Mouse (Mus musculus): ENCODE measurements around the gene Chml. TPM values are rescaled to one million over a fixed set of nuclear protein-coding genes. Genes with fewer than 3 reads are reported as not detected.
A peak's percentile ranks its signal among the peaks of the same experiment; 100 is the strongest.

Chml gene
- polyA plus RNA-seq (2012; rRNA removed) = 8.0 and 16.3 TPM in 2 replicates

GRCm38 (mm10) chr1:175692246-175692996 lies at the start of gene Chml, which contains the start of gene Opn3:
Gene Chml (minus strand): TSS chr1:175692901.
Gene Opn3 (minus strand): TSS chr1:175692776.
- peak; percentile 98 for DNase-seq
- WGBS = under 1% methylated on average over 71 of the region's 73 CpGs
- TF ChIP-seq POLR2A (IDR thresholded peaks at IDR 0.05; ENCODE audit: borderline replicate concordance, extremely low read depth, low read depth, low read length) (peak; percentile 85), CTCF (IDR thresholded peaks at IDR 0.05; ENCODE audit: insufficient read depth, low read length) (no peak)

GRCm38 (mm10) chr1:175725771-175726170 lies 33.1 kb upstream of the Chml start:
- Histone ChIP-seq H3K4me1 (ENCODE audit: control insufficient read depth, insufficient read depth, low read length) (no peaks in the 10 kb centered on the region), H3K4me3 (replicated peaks; ENCODE audit: extremely low read depth, low read depth, low read length) (no peak overlapping the region)
- WGBS = 27% methylated on average over 7 of the region's 7 CpGs
- no peak for TF ChIP-seq POLR2A (IDR thresholded peaks at IDR 0.05; ENCODE audit: borderline replicate concordance, extremely low read depth, low read depth, low read length)
- TF ChIP-seq CTCF (IDR thresholded peaks at IDR 0.05; ENCODE audit: insufficient read depth, low read length) = no peak
- no peak for DNase-seq

More at GRCm38 (mm10) chr1:175692246-175692996, at the start of gene Chml, which contains the start of gene Opn3:
- Histone ChIP-seq H3K4me1 (ENCODE audit: control insufficient read depth, insufficient read depth, low read length) (peaks cover 2% of the 10 kb centered on the region; the same call in 1 of the 2 replicates), H3K4me3 (replicated peaks; ENCODE audit: extremely low read depth, low read depth, low read length) (peak within 1 kb of the TSS; percentile 72)

GRCm38 (mm10) chr1:175716832-175717231 lies 24.1 kb upstream of the Chml start:
- H3K4me1 ChIP-seq (ENCODE audit: control insufficient read depth, insufficient read depth, low read length) = no peaks in the 10 kb centered on the region
- no peak overlapping the region for H3K4me3 ChIP-seq (replicated peaks; ENCODE audit: extremely low read depth, low read depth, low read length)
- no peak for DNase-seq
- WGBS = 85% methylated on average over 9 of the region's 9 CpGs
- TF ChIP-seq POLR2A (IDR thresholded peaks at IDR 0.05; ENCODE audit: borderline replicate concordance, extremely low read depth, low read depth, low read length) = no peak
- no peak for TF ChIP-seq CTCF (IDR thresholded peaks at IDR 0.05; ENCODE audit: insufficient read depth, low read length)

GRCm38 (mm10) chr1:175712338-175712909 lies 19.7 kb upstream of the Chml start:
- TF ChIP-seq POLR2A (IDR thresholded peaks at IDR 0.05; ENCODE audit: borderline replicate concordance, extremely low read depth, low read depth, low read length) (no peak), CTCF (IDR thresholded peaks at IDR 0.05; ENCODE audit: insufficient read depth, low read length) (no peak)
- no peak for DNase-seq
- 57% methylated on average over 11 of the region's 11 CpGs for WGBS
- Histone ChIP-seq H3K4me1 (ENCODE audit: control insufficient read depth, insufficient read depth, low read length) (no peaks in the 10 kb centered on the region), H3K4me3 (replicated peaks; ENCODE audit: extremely low read depth, low read depth, low read length) (no peak overlapping the region)

GRCm38 (mm10) chr1:175708013-175708412 lies 15.3 kb upstream of the Chml start:
- no peak for DNase-seq
- no peak overlapping the region for H3K4me3 ChIP-seq (replicated peaks; ENCODE audit: extremely low read depth, low read depth, low read length)
- TF ChIP-seq POLR2A (IDR thresholded peaks at IDR 0.05; ENCODE audit: borderline replicate concordance, extremely low read depth, low read depth, low read length) (no peak), CTCF (IDR thresholded peaks at IDR 0.05; ENCODE audit: insufficient read depth, low read length) (no peak)
- H3K4me1 ChIP-seq (ENCODE audit: control insufficient read depth, insufficient read depth, low read length) = no peaks in the 10 kb centered on the region

DNA sequence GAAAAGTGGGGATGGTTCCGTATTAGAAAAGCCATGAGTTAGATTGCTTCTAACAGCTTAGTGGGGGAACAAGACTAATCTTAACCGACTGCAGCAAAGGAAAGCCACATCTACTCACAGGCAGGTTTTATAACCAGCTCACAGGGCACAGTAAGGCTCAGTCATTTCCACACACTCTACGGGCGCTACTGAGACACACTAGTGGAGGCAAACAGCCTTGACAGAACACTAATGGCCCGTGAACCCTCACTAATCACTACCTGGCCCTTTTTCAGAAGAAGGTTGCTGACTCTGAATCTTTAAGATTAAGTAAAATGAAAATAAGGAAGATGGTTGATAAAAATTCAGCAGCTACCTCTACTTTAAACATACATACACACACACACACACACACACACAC lies 14.9 kb upstream of the Chml start:
- H3K4me3 ChIP-seq (replicated peaks; ENCODE audit: extremely low read depth, low read depth, low read length) = no peak overlapping the region
- no peak for DNase-seq
- H3K4me1 ChIP-seq (ENCODE audit: control insufficient read depth, insufficient read depth, low read length) = no peaks in the 10 kb centered on the region
- 66% methylated on average over 5 of the region's 5 CpGs for WGBS
- no peak for TF ChIP-seq CTCF (IDR thresholded peaks at IDR 0.05; ENCODE audit: insufficient read depth, low read length)
- no peak for TF ChIP-seq POLR2A (IDR thresholded peaks at IDR 0.05; ENCODE audit: borderline replicate concordance, extremely low read depth, low read depth, low read length)

DNA sequence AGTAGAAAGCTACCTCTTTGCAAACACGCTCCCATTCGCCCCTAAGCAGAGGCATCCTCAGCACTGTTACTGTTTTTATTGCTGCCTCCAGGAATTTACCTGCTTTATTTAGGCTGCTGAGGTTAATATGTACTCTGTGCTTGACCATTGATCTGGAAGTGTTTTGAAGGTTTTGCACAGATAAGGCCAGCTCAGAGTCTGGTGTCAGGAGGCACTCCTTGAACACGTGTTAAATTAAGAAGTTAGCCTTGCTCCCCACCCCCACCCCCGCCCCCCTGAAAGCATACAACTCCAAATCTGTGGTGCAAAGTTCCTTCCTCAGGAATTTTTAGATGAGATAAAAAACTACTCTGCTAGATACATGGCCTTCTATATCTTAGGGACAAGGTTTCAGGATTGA lies 8.4 kb upstream of the Chml start:
- Histone ChIP-seq H3K4me3 (replicated peaks; ENCODE audit: extremely low read depth, low read depth, low read length) (no peak overlapping the region), H3K4me1 (ENCODE audit: control insufficient read depth, insufficient read depth, low read length) (no peaks in the 10 kb centered on the region)
- 65% methylated on average over 4 of the region's 4 CpGs for WGBS
- no peak for DNase-seq
- TF ChIP-seq CTCF (IDR thresholded peaks at IDR 0.05; ENCODE audit: insufficient read depth, low read length) (no peak), POLR2A (IDR thresholded peaks at IDR 0.05; ENCODE audit: borderline replicate concordance, extremely low read depth, low read depth, low read length) (no peak)

GRCm38 (mm10) chr1:175699796-175700195 lies 7.1 kb upstream of the Chml start:
- 19% methylated on average over 4 of the region's 4 CpGs for WGBS
- no peak for DNase-seq
- H3K4me3 ChIP-seq (replicated peaks; ENCODE audit: extremely low read depth, low read depth, low read length) = no peak overlapping the region
- TF ChIP-seq CTCF (IDR thresholded peaks at IDR 0.05; ENCODE audit: insufficient read depth, low read length) (no peak), POLR2A (IDR thresholded peaks at IDR 0.05; ENCODE audit: borderline replicate concordance, extremely low read depth, low read depth, low read length) (no peak)
- no peaks in the 10 kb centered on the region for H3K4me1 ChIP-seq (ENCODE audit: control insufficient read depth, insufficient read depth, low read length)

- no peak for DNase-seq
- WGBS = 39% methylated on average over 3 of the region's 3 CpGs
- no peaks in the 10 kb centered on the region for H3K4me1 ChIP-seq (ENCODE audit: control insufficient read depth, insufficient read depth, low read length)
- TF ChIP-seq CTCF (IDR thresholded peaks at IDR 0.05; ENCODE audit: insufficient read depth, low read length) = no peak
- no peak for TF ChIP-seq POLR2A (IDR thresholded peaks at IDR 0.05; ENCODE audit: borderline replicate concordance, extremely low read depth, low read depth, low read length)
- no peak overlapping the region for H3K4me3 ChIP-seq (replicated peaks; ENCODE audit: extremely low read depth, low read depth, low read length)
Observed at GRCm38 (mm10) chr1:175699375-175699774, 6.7 kb upstream of the Chml start.

- no peak for DNase-seq
- no peak within 1 kb of the TSS for H3K4me3 ChIP-seq (replicated peaks; ENCODE audit: extremely low read depth, low read depth, low read length)
- peaks cover 2% of the 10 kb centered on the region; the same call in 1 of the 2 replicates for H3K4me1 ChIP-seq (ENCODE audit: control insufficient read depth, insufficient read depth, low read length)
- no peak for TF ChIP-seq CTCF (IDR thresholded peaks at IDR 0.05; ENCODE audit: insufficient read depth, low read length)
- no peak for TF ChIP-seq POLR2A (IDR thresholded peaks at IDR 0.05; ENCODE audit: borderline replicate concordance, extremely low read depth, low read depth, low read length)
- 75% methylated on average over 1 of the region's 1 CpGs for WGBS
Observed at GRCm38 (mm10) chr1:175698293-175698692, 5.6 kb upstream of the Chml start, which contains the start of gene Wdr64. Gene Wdr64 (plus strand): TSS chr1:175698593.
